Mouse (Mus musculus) MEL (cell line): Measurements from ENCODE around the gene Olfr1375. TPM values are rescaled to one million over a fixed set of nuclear protein-coding genes. Genes with fewer than 3 reads are reported as not detected.

Experiments
- DNase-seq: peaks from one replicate; pipeline ENCODE4 v3.0.0; 2011; ENCODE audit warnings: low read depth, low spot score
- H3K27ac ChIP-seq: 2 replicates; pipeline ENCODE4 v1.5.1; 2012; ENCODE audit warnings: low read depth, mild to moderate bottlenecking, control low read depth, low read length, moderate library complexity; ENCODE audit not compliant: control insufficient read depth
- H3K27me3 ChIP-seq, 2 experiments: fragments of 150-350 bp in 1 of 2; sonication (generic) in 1 of 2; 2 replicates each; pipeline ENCODE4 v1.6.1; 2012; ENCODE audit warnings: low read length in 2 of 2, mild to moderate bottlenecking in 2 of 2, improper control_type of control experiment in 1 of 2, moderate library complexity in 1 of 2; ENCODE audit not compliant: insufficient read depth in 2 of 2, control insufficient read depth in 1 of 2
- H3K36me3 ChIP-seq, 2 experiments: 2 replicates each; pipeline ENCODE4 v1.6.1; 2012 to 2014; ENCODE audit warnings: low read length in 2 of 2, improper control_type of control experiment in 1 of 2, inconsistent platforms in 1 of 2, mild to moderate bottlenecking in 1 of 2; ENCODE audit not compliant: insufficient read depth in 2 of 2, control insufficient read depth in 1 of 2
- H3K4me1 ChIP-seq, 2 experiments: fragments of 150-350 bp in 1 of 2; sonication (generic) in 1 of 2; 2 replicates each; pipeline ENCODE4 v1.6.1; 2012; ENCODE audit warnings: low read length in 2 of 2, improper control_type of control experiment in 1 of 2, mild to moderate bottlenecking in 1 of 2; ENCODE audit not compliant: insufficient read depth in 2 of 2, control insufficient read depth in 1 of 2
- H3K4me3 ChIP-seq, 2 experiments: fragments of 150-350 bp in 1 of 2; sonication (generic) in 1 of 2; 2 replicates each; pipeline ENCODE4 v1.5.1; 2012; ENCODE audit warnings: low read depth in 2 of 2, low read length in 2 of 2, mild to moderate bottlenecking in 2 of 2, moderate library complexity in 2 of 2, control low read depth in 1 of 2, improper control_type of control experiment in 1 of 2; ENCODE audit not compliant: control insufficient read depth in 1 of 2, insufficient read depth in 1 of 2
- H3K79me2 ChIP-seq: 2 replicates; pipeline ENCODE4 v1.6.1; 2012; ENCODE audit warnings: mild to moderate bottlenecking, low read length, moderate library complexity; ENCODE audit not compliant: control insufficient read depth, poor library complexity, insufficient read depth
- H3K9ac ChIP-seq: 2 replicates; pipeline ENCODE4 v1.6.1; 2012; ENCODE audit warnings: low read depth, mild to moderate bottlenecking, control low read depth, low read length, moderate library complexity; ENCODE audit not compliant: control insufficient read depth, poor library complexity, severe bottlenecking
- H3K9me3 ChIP-seq: fragments of 150-350 bp; sonication (generic); replicated peaks from 2 replicates; pipeline ENCODE4 v1.6.1; 2012; ENCODE audit warnings: mild to moderate bottlenecking, low read length, improper control_type of control experiment, moderate library complexity; ENCODE audit not compliant: insufficient read depth
- BHLHE40 ChIP-seq: IDR thresholded peaks from 2 replicates; pipeline ENCODE4 v1.6.1; 2012; ENCODE audit warnings: low read depth, mild to moderate bottlenecking, inconsistent platforms, low read length, improper control_type of control experiment, borderline replicate concordance
- ELF1 ChIP-seq: IDR thresholded peaks from 2 replicates; pipeline ENCODE4 v1.6.1; 2014; ENCODE audit warnings: low read depth, mild to moderate bottlenecking, inconsistent platforms, low read length, improper control_type of control experiment, moderate library complexity
- KAT2A ChIP-seq: conservative IDR thresholded peaks from 2 replicates; pipeline ENCODE4 v1.6.1; 2012; ENCODE audit warnings: low read depth, low read length, improper control_type of control experiment, inconsistent platforms
- MAFK ChIP-seq: IDR thresholded peaks from 2 replicates; pipeline ENCODE4 v1.6.1; 2011; ENCODE audit warnings: low read depth, mild to moderate bottlenecking, low read length, improper control_type of control experiment, borderline replicate concordance
- MAZ ChIP-seq: IDR thresholded peaks from 2 replicates; pipeline ENCODE4 v1.6.1; 2012; ENCODE audit warnings: low read depth, mild to moderate bottlenecking, inconsistent platforms, low read length, improper control_type of control experiment
- MEF2A ChIP-seq: IDR thresholded peaks from 2 replicates; pipeline ENCODE4 v1.6.1; 2014; ENCODE audit warnings: low read depth, mild to moderate bottlenecking, inconsistent platforms, low read length, improper control_type of control experiment; ENCODE audit not compliant: poor library complexity, insufficient replicate concordance, severe bottlenecking; ENCODE audit errors: extremely low read depth
- MXI1 ChIP-seq: IDR thresholded peaks from 2 replicates; pipeline ENCODE4 v1.6.1; 2011; ENCODE audit warnings: mild to moderate bottlenecking, low read depth, low read length, improper control_type of control experiment
- MYC ChIP-seq: IDR thresholded peaks from 2 replicates; pipeline ENCODE4 v1.6.1; 2011; ENCODE audit warnings: low read depth, mild to moderate bottlenecking, low read length, improper control_type of control experiment, moderate library complexity
- NELFE ChIP-seq: IDR thresholded peaks from 2 replicates; pipeline ENCODE4 v1.6.1; 2011; ENCODE audit warnings: low read depth, low read length, improper control_type of control experiment
- POLR2AphosphoS2 ChIP-seq: IDR thresholded peaks from 2 replicates; pipeline ENCODE4 v1.6.1; 2011; ENCODE audit warnings: low read length, improper control_type of control experiment
- TBP ChIP-seq: IDR thresholded peaks from 2 replicates; pipeline ENCODE4 v1.8.0; 2011; ENCODE audit warnings: low read depth, low read length, improper control_type of control experiment
- UBTF ChIP-seq: IDR thresholded peaks from 2 replicates; pipeline ENCODE4 v1.6.1; 2012; ENCODE audit warnings: low read depth, mild to moderate bottlenecking, inconsistent platforms, low read length, improper control_type of control experiment, moderate library complexity, borderline replicate concordance; ENCODE audit not compliant: insufficient read depth
- USF2 ChIP-seq, 2 experiments: IDR thresholded peaks; 2 replicates each; pipeline ENCODE4 v1.6.1; 2011 to 2012; ENCODE audit warnings: improper control_type of control experiment in 2 of 2, low read length in 2 of 2, borderline replicate concordance in 1 of 2, inconsistent platforms in 1 of 2, low read depth in 1 of 2, mild to moderate bottlenecking in 1 of 2; ENCODE audit not compliant: insufficient read depth in 1 of 2
- ZC3H11A ChIP-seq: IDR thresholded peaks from 2 replicates; pipeline ENCODE4 v1.6.1; 2012; ENCODE audit warnings: low read depth, mild to moderate bottlenecking, inconsistent platforms, low read length, improper control_type of control experiment
- ZMIZ1 ChIP-seq: IDR thresholded peaks from 2 replicates; pipeline ENCODE4 v1.6.1; 2012; ENCODE audit warnings: low read depth, mild to moderate bottlenecking, inconsistent platforms, low read length, improper control_type of control experiment, moderate library complexity
- ZNF384 ChIP-seq: IDR thresholded peaks from 2 replicates; pipeline ENCODE4 v1.6.1; 2012; ENCODE audit warnings: low read depth, mild to moderate bottlenecking, inconsistent platforms, low read length, improper control_type of control experiment
- polyA plus RNA-seq, 2 experiments: library from polyadenylated mRNA; stranded (reverse) in 1 of 2; unstranded in 1 of 2; fragments of >175 nt in 1 of 2; fragments of >200 nt in 1 of 2; gene quantifications; 2 replicates each; pipeline versions ENCODE4 v1.2.1 to v1.2.4; 2012; ENCODE audit warnings: low replicate concordance in 2 of 2, low read depth in 1 of 2; ENCODE audit not compliant: insufficient read length in 2 of 2, insufficient read depth in 1 of 2, missing spikeins in 1 of 2
- total RNA-seq: library from RNA; depleted of rRNA; stranded (reverse); fragments of 300-350 nt; gene quantifications from 2 replicates; pipeline ENCODE4 v1.2.3, GENCODE M21; 2012

Gene Olfr1375
- total and polyA plus RNA-seq, 3 experiments: not detected

- Histone ChIP-seq H3K4me3 (no peak overlapping the region), H3K4me1 (no peaks in the 10 kb centered on the region), H3K36me3 (no peaks in the 10 kb centered on the region), H3K9ac (no peak overlapping the region), H3K27me3 (no peaks in the 10 kb centered on the region), H3K79me2 (no peaks in the 10 kb centered on the region), H3K9me3 (no peaks in the 10 kb centered on the region), H3K27ac (no peak overlapping the region)
- TF ChIP-seq ELF1 (no peak), KAT2A (no peak)
- no peak for DNase-seq
Observed at GRCm38 (mm10) chr11:51060981-51061380, 13.1 kb downstream of the Olfr1375 start.

GRCm38 (mm10) chr11:51063276-51063675 lies 15.4 kb downstream of the Olfr1375 start:
- H3K9ac ChIP-seq: no peak overlapping the region
- H3K27me3 ChIP-seq: no peaks in the 10 kb centered on the region
- no peak for DNase-seq
- no peaks in the 10 kb centered on the region for H3K9me3 ChIP-seq
- H3K79me2 ChIP-seq: no peaks in the 10 kb centered on the region
- H3K4me1 ChIP-seq: no peaks in the 10 kb centered on the region
- no peaks in the 10 kb centered on the region for H3K36me3 ChIP-seq
- H3K27ac ChIP-seq: no peak overlapping the region
- H3K4me3 ChIP-seq: no peak overlapping the region
- no peak for TF ChIP-seq NELFE

- DNase-seq: no peak
- no peak overlapping the region for H3K4me3 ChIP-seq
- H3K27me3 ChIP-seq: no peaks in the 10 kb centered on the region
- no peaks in the 10 kb centered on the region for H3K4me1 ChIP-seq
- H3K9me3 ChIP-seq: no peaks in the 10 kb centered on the region
- TF ChIP-seq MYC: no peak
- TF ChIP-seq ZNF384: no peak
- no peak for TF ChIP-seq MEF2A
- no peak for TF ChIP-seq KAT2A
- no peak for TF ChIP-seq TBP
- no peak for TF ChIP-seq ELF1
- TF ChIP-seq MAZ: no peak
- no peak for TF ChIP-seq ZC3H11A
- no peak for TF ChIP-seq POLR2AphosphoS2
- no peak for TF ChIP-seq MAFK
- no peak for TF ChIP-seq USF2 (IDR thresholded peaks at IDR 0.05; ENCODE audit: borderline replicate concordance in 1 of 2, insufficient read depth in 1 of 2, low read depth in 1 of 2, low read length in 2 of 2)
- TF ChIP-seq UBTF: no peak
- TF ChIP-seq BHLHE40: no peak
- no peak for TF ChIP-seq ZMIZ1
- no peak for TF ChIP-seq MXI1
- no peaks in the 10 kb centered on the region for H3K36me3 ChIP-seq
- H3K79me2 ChIP-seq: no peaks in the 10 kb centered on the region
- H3K27ac ChIP-seq: no peak overlapping the region
- H3K9ac ChIP-seq: no peak overlapping the region
Observed at GRCm38 (mm10) chr11:51063841-51064240, 15.9 kb downstream of the Olfr1375 start.
